Mouse (Mus musculus) bone marrow, adult 2 months (tissue): ENCODE results near the gene Spocd1. TPM values are rescaled to one million over a fixed set of nuclear protein-coding genes. Genes with fewer than 3 reads are reported as not detected.

ENCODE experiments used
- H3K27ac ChIP-seq: fragments of 200-500 bp; 2 replicates; pipeline ENCODE4 v1.5.1; 2012; ENCODE audit warnings: low read depth, mild to moderate bottlenecking, control low read depth, inconsistent platforms, low read length; ENCODE audit not compliant: control insufficient read depth, poor library complexity, insufficient read depth
- H3K4me1 ChIP-seq: fragments of 200-500 bp; 2 replicates; pipeline ENCODE4 v1.6.1; 2011; ENCODE audit warnings: low read length; ENCODE audit not compliant: control insufficient read depth, insufficient read depth
- H3K4me3 ChIP-seq: fragments of 200-500 bp; replicated peaks from 2 replicates; pipeline ENCODE3; 2011; ENCODE audit warnings: mild to moderate bottlenecking, low read depth, low read length, control low read depth; ENCODE audit not compliant: control insufficient read depth
- CTCF ChIP-seq: fragments of 200-500 bp; IDR thresholded peaks from 2 replicates; pipeline ENCODE4 v1.5.1; 2011; ENCODE audit warnings: low read length, control low read depth; ENCODE audit not compliant: control insufficient read depth, insufficient read depth
- POLR2A ChIP-seq: fragments of 200-500 bp; IDR thresholded peaks from 2 replicates; pipeline ENCODE4 v1.6.1; 2011; ENCODE audit warnings: low read depth, mild to moderate bottlenecking, control low read depth, low read length, borderline replicate concordance; ENCODE audit not compliant: control insufficient read depth
- WGBS: fragments of 180-500 bp; shearing (Covaris S2); methylation state at CpG from one replicate; pipeline ENCODE4 v1.1.7; 2018; 5-methylcytosine and 5-hydroxymethylcytosine counted together
- polyA plus RNA-seq: library from polyadenylated mRNA; stranded (reverse); fragments of >200 nt; gene quantifications from 2 replicates; pipeline ENCODE4 v1.2.4, GENCODE M21; 2011; ENCODE audit warnings: low replicate concordance; ENCODE audit not compliant: missing spikeins, insufficient read depth, insufficient read length

Spocd1 gene
- polyA plus RNA-seq, 1 experiment = not detected

GRCm38 (mm10) chr4:129915349-129915988 is 13.6 kb upstream of the Spocd1 start:
- H3K27ac ChIP-seq = no peak overlapping the region
- H3K4me3 ChIP-seq = no peak overlapping the region
- TF ChIP-seq POLR2A = no peak
- no peak for TF ChIP-seq CTCF
- WGBS = 76% methylated on average over 7 of the region's 7 CpGs
- H3K4me1 ChIP-seq = peaks cover 5% of the 10 kb centered on the region; the same call in 1 of the 2 replicates

- Histone ChIP-seq H3K27ac (no peak overlapping the region), H3K4me3 (no peak overlapping the region), H3K4me1 (peaks cover 5% of the 10 kb centered on the region; the same call in 1 of the 2 replicates)
- 61% methylated on average over 2 of the region's 2 CpGs for WGBS
- TF ChIP-seq POLR2A = no peak
- no peak for TF ChIP-seq CTCF
These were observed 12.9 kb upstream of the Spocd1 start for GRCm38 (mm10) chr4:129916159-129916558.

- Histone ChIP-seq H3K27ac (no peak overlapping the region), H3K4me3 (no peak overlapping the region), H3K4me1 (peaks cover under 1% of the 10 kb centered on the region; the same call in 1 of the 2 replicates)
- 66% methylated on average over 8 of the region's 8 CpGs for WGBS
- no peak for TF ChIP-seq CTCF
- TF ChIP-seq POLR2A = no peak
These were observed 11.9 kb upstream of the Spocd1 start for GRCm38 (mm10) chr4:129917016-129917603.

- H3K4me3 ChIP-seq = no peak overlapping the region
- TF ChIP-seq POLR2A (no peak), CTCF (no peak)
- WGBS = 77% methylated on average over 5 of the region's 5 CpGs
These were observed 10.6 kb upstream of the Spocd1 start for GRCm38 (mm10) chr4:129918464-129918863.

GRCm38 (mm10) chr4:129918901-129919300 is 10.1 kb upstream of the Spocd1 start:
- no peak for TF ChIP-seq POLR2A
- TF ChIP-seq CTCF = no peak
- H3K27ac ChIP-seq = no peak overlapping the region
- WGBS = 63% methylated on average over 3 of the region's 3 CpGs
- H3K4me1 ChIP-seq = no peaks in the 10 kb centered on the region; the same call in 1 of the 2 replicates
- H3K4me3 ChIP-seq = no peak overlapping the region

More at GRCm38 (mm10) chr4:129918464-129918863, 10.6 kb upstream of the Spocd1 start:
- no peaks in the 10 kb centered on the region; the same call in 1 of the 2 replicates for H3K4me1 ChIP-seq
- H3K27ac ChIP-seq = no peak overlapping the region

- TF ChIP-seq POLR2A = no peak
- no peak for TF ChIP-seq CTCF
- WGBS = 89% methylated on average over 15 of the region's 15 CpGs
- Histone ChIP-seq H3K27ac (peak overlapping the region; percentile 34; the same call in 1 of the 2 replicates), H3K4me1 (peaks cover 8% of the 10 kb centered on the region), H3K4me3 (no peak overlapping the region)
These were observed 8.3 kb upstream of the Spocd1 start for GRCm38 (mm10) chr4:129920542-129921313.

- WGBS = 83% methylated on average over 3 of the region's 3 CpGs
- H3K4me1 ChIP-seq = peaks cover 8% of the 10 kb centered on the region
- peak overlapping the region; percentile 34; the same call in 1 of the 2 replicates for H3K27ac ChIP-seq
- no peak for TF ChIP-seq POLR2A
- no peak for TF ChIP-seq CTCF
- H3K4me3 ChIP-seq = no peak overlapping the region
These were observed 7.8 kb upstream of the Spocd1 start for GRCm38 (mm10) chr4:129921314-129921587.

- WGBS = 52% methylated on average over 8 of the region's 8 CpGs
- TF ChIP-seq POLR2A (no peak), CTCF (no peak)
- H3K4me1 ChIP-seq = peaks cover 9% of the 10 kb centered on the region
- no peak overlapping the region for H3K4me3 ChIP-seq
- H3K27ac ChIP-seq = no peak overlapping the region
These were observed 4.9 kb upstream of the Spocd1 start for GRCm38 (mm10) chr4:129924143-129924542.
